Mouse (Mus musculus) midbrain, embryonic 13.5 days (tissue): Measurements from ENCODE around the gene H2afy2. TPM values are rescaled to one million over a fixed set of nuclear protein-coding genes. Genes with fewer than 3 reads are reported as not detected.

ENCODE experiments used
- ATAC-seq: fragments of 200-750 bp; cut with Nextera tagmentation; 2 replicates; pipeline ENCODE4 v1.8.0; 2017; ENCODE audit warnings: mild to moderate bottlenecking, moderate TSS enrichment, moderate library complexity
- H3K27ac ChIP-seq: fragments of 300-500 bp; sonication (generic); 2 replicates; pipeline ENCODE4 v1.5.1; 2015; ENCODE audit warnings: inconsistent platforms, mild to moderate bottlenecking, moderate library complexity
- H3K27me3 ChIP-seq: fragments of 300-500 bp; sonication (generic); 2 replicates; pipeline ENCODE4 v1.6.1; 2015; ENCODE audit warnings: mild to moderate bottlenecking, inconsistent platforms
- H3K36me3 ChIP-seq: fragments of 300-500 bp; sonication (generic); 2 replicates; pipeline ENCODE4 v1.6.1; 2015; ENCODE audit warnings: mild to moderate bottlenecking, inconsistent platforms
- H3K4me1 ChIP-seq: fragments of 300-500 bp; sonication (generic); replicated peaks from 2 replicates; pipeline ENCODE4 v1.6.1; 2015; ENCODE audit warnings: inconsistent platforms
- H3K4me2 ChIP-seq: fragments of 300-500 bp; sonication (generic); replicated peaks from 2 replicates; pipeline ENCODE4 v1.6.1; 2015; ENCODE audit warnings: moderate library complexity, mild to moderate bottlenecking, inconsistent platforms
- H3K4me3 ChIP-seq: fragments of 300-500 bp; sonication (generic); replicated peaks from 2 replicates; pipeline ENCODE4 v1.5.1; 2015; ENCODE audit warnings: mild to moderate bottlenecking, inconsistent platforms
- H3K9ac ChIP-seq: fragments of 300-500 bp; sonication (generic); replicated peaks from 2 replicates; pipeline ENCODE4 v1.6.1; 2015; ENCODE audit warnings: mild to moderate bottlenecking, inconsistent platforms
- H3K9me3 ChIP-seq: fragments of 300-500 bp; sonication (generic); 2 replicates; pipeline ENCODE4 v1.6.1; 2016; ENCODE audit warnings: mild to moderate bottlenecking, inconsistent platforms
- WGBS: fragments of 180-500 bp; shearing (Covaris S2); methylation state at CpG from one replicate; pipeline ENCODE4 v1.1.7; 2015; 5-methylcytosine and 5-hydroxymethylcytosine counted together
- polyA plus RNA-seq: library from polyadenylated mRNA; unstranded; fragments of >200 nt; fragmentation: Nextera tagmentation; extraction: Ambion mirVana; gene quantifications from 2 replicates; pipeline ENCODE4 v1.2.1, GENCODE M21; 2015

The H2afy2 gene
- polyA plus RNA-seq = 350 and 366 TPM in 2 replicates

GRCm38 (mm10) chr10:61783621-61784251 is at the start of gene H2afy2:
Gene H2afy2 (minus strand): TSS chr10:61784147.
- WGBS = under 1% methylated on average over 50 of the region's 50 CpGs
- ATAC-seq = peak; percentile 92
- H3K4me3 ChIP-seq = peak within 1 kb of the TSS; percentile 90
- no peaks in the 10 kb centered on the region for H3K27me3 ChIP-seq
- H3K9ac ChIP-seq = peak within 1 kb of the TSS; percentile 99
- H3K36me3 ChIP-seq = no peaks in the 10 kb centered on the region
- peak within 1 kb of the TSS; percentile 67 for H3K4me2 ChIP-seq
- no peaks in the 10 kb centered on the region for H3K9me3 ChIP-seq
- peak within 1 kb of the TSS; percentile 100 for H3K27ac ChIP-seq
- H3K4me1 ChIP-seq = peaks cover 28% of the 10 kb centered on the region

- 0 out of 2 replicates have a peak, but pooled peaks cover 5% of the 10 kb centered on the region for H3K27me3 ChIP-seq
- H3K9ac ChIP-seq = no peak overlapping the region
- no peaks in the 10 kb centered on the region for H3K9me3 ChIP-seq
- no peak overlapping the region for H3K4me3 ChIP-seq
- no peak overlapping the region for H3K27ac ChIP-seq
- H3K36me3 ChIP-seq = no peaks in the 10 kb centered on the region
- no peak for ATAC-seq
- WGBS = 91% methylated on average over 11 of the region's 11 CpGs
- no peaks in the 10 kb centered on the region for H3K4me1 ChIP-seq
- H3K4me2 ChIP-seq = no peak overlapping the region
Observed at GRCm38 (mm10) chr10:61832713-61833112, 48.8 kb upstream of the H2afy2 start.

GRCm38 (mm10) chr10:61831741-61832140 is 47.8 kb upstream of the H2afy2 start:
- 97% methylated on average over 6 of the region's 6 CpGs for WGBS
- 0 out of 2 replicates have a peak, but pooled peaks cover 5% of the 10 kb centered on the region for H3K27me3 ChIP-seq
- no peak overlapping the region for H3K4me2 ChIP-seq
- peaks cover 9% of the 10 kb centered on the region; the same call in 1 of the 2 replicates for H3K4me1 ChIP-seq
- no peak overlapping the region for H3K4me3 ChIP-seq
- no peak overlapping the region for H3K27ac ChIP-seq
- no peaks in the 10 kb centered on the region for H3K9me3 ChIP-seq
- H3K9ac ChIP-seq = no peak overlapping the region
- no peaks in the 10 kb centered on the region for H3K36me3 ChIP-seq
- no peak for ATAC-seq

GRCm38 (mm10) chr10:61831251-61831650 is 47.3 kb upstream of the H2afy2 start:
- no peak overlapping the region for H3K4me3 ChIP-seq
- H3K9me3 ChIP-seq = no peaks in the 10 kb centered on the region
- no peak overlapping the region for H3K4me2 ChIP-seq
- 0 out of 2 replicates have a peak, but pooled peaks cover 5% of the 10 kb centered on the region for H3K27me3 ChIP-seq
- WGBS = 84% methylated on average over 12 of the region's 12 CpGs
- no peak overlapping the region for H3K9ac ChIP-seq
- H3K4me1 ChIP-seq = peaks cover 10% of the 10 kb centered on the region; the same call in 1 of the 2 replicates
- H3K27ac ChIP-seq = no peak overlapping the region
- no peak for ATAC-seq
- H3K36me3 ChIP-seq = no peaks in the 10 kb centered on the region

- H3K4me1 ChIP-seq = peaks cover 10% of the 10 kb centered on the region; the same call in 1 of the 2 replicates
Observed at GRCm38 (mm10) chr10:61830817-61831216, 46.9 kb upstream of the H2afy2 start.

GRCm38 (mm10) chr10:61829046-61829445 is 45.1 kb upstream of the H2afy2 start:
- ATAC-seq = no peak
- Histone ChIP-seq H3K9me3 (no peaks in the 10 kb centered on the region), H3K4me3 (no peak overlapping the region), H3K36me3 (no peaks in the 10 kb centered on the region), H3K9ac (no peak overlapping the region), H3K27me3 (0 out of 2 replicates have a peak, but pooled peaks cover 5% of the 10 kb centered on the region), H3K4me2 (no peak overlapping the region), H3K27ac (no peak overlapping the region), H3K4me1 (peaks cover 10% of the 10 kb centered on the region; the same call in 1 of the 2 replicates)
- 62% methylated on average over 4 of the region's 4 CpGs for WGBS

More at GRCm38 (mm10) chr10:61830817-61831216, 46.9 kb upstream of the H2afy2 start:
- H3K4me3 ChIP-seq = no peak overlapping the region
- no peak overlapping the region for H3K4me2 ChIP-seq
- 61% methylated on average over 9 of the region's 9 CpGs for WGBS
- no peaks in the 10 kb centered on the region for H3K9me3 ChIP-seq
- H3K27ac ChIP-seq = no peak overlapping the region
- H3K9ac ChIP-seq = no peak overlapping the region
- no peaks in the 10 kb centered on the region for H3K36me3 ChIP-seq
- ATAC-seq = no peak
- 0 out of 2 replicates have a peak, but pooled peaks cover 5% of the 10 kb centered on the region for H3K27me3 ChIP-seq

GRCm38 (mm10) chr10:61827950-61828936 is 44.3 kb upstream of the H2afy2 start:
- H3K27me3 ChIP-seq = 0 out of 2 replicates have a peak, but pooled peaks cover 5% of the 10 kb centered on the region
- peaks cover 10% of the 10 kb centered on the region; the same call in 1 of the 2 replicates for H3K4me1 ChIP-seq
- no peak overlapping the region for H3K9ac ChIP-seq
- 90% methylated on average over 32 of the region's 32 CpGs for WGBS
- no peaks in the 10 kb centered on the region for H3K9me3 ChIP-seq
- H3K4me3 ChIP-seq = no peak overlapping the region
- no peak overlapping the region for H3K4me2 ChIP-seq
- no peak overlapping the region for H3K27ac ChIP-seq
- no peaks in the 10 kb centered on the region for H3K36me3 ChIP-seq
- no peak for ATAC-seq

GRCm38 (mm10) chr10:61826753-61827435 is 42.9 kb upstream of the H2afy2 start:
- Histone ChIP-seq H3K9me3 (no peaks in the 10 kb centered on the region), H3K4me2 (no peak overlapping the region), H3K4me1 (peaks cover 10% of the 10 kb centered on the region; the same call in 1 of the 2 replicates), H3K4me3 (no peak overlapping the region), H3K9ac (no peak overlapping the region), H3K36me3 (no peaks in the 10 kb centered on the region), H3K27me3 (0 out of 2 replicates have a peak, but pooled peaks cover 5% of the 10 kb centered on the region), H3K27ac (no peak overlapping the region)
- 11% methylated on average over 16 of the region's 16 CpGs for WGBS
- no peak for ATAC-seq

GRCm38 (mm10) chr10:61825979-61826752 is 42.2 kb upstream of the H2afy2 start:
- no peak overlapping the region for H3K4me2 ChIP-seq
- H3K9me3 ChIP-seq = no peaks in the 10 kb centered on the region
- H3K36me3 ChIP-seq = no peaks in the 10 kb centered on the region
- H3K4me3 ChIP-seq = no peak overlapping the region
- no peak overlapping the region for H3K27ac ChIP-seq
- ATAC-seq = no peak
- 78% methylated on average over 13 of the region's 13 CpGs for WGBS
- peaks cover 10% of the 10 kb centered on the region; the same call in 1 of the 2 replicates for H3K4me1 ChIP-seq
- 0 out of 2 replicates have a peak, but pooled peaks cover 2% of the 10 kb centered on the region for H3K27me3 ChIP-seq
- H3K9ac ChIP-seq = no peak overlapping the region

GRCm38 (mm10) chr10:61825536-61825935 is 41.6 kb upstream of the H2afy2 start:
- Histone ChIP-seq H3K27ac (no peak overlapping the region), H3K36me3 (no peaks in the 10 kb centered on the region), H3K4me3 (no peak overlapping the region), H3K9me3 (no peaks in the 10 kb centered on the region), H3K4me1 (peaks cover 10% of the 10 kb centered on the region; the same call in 1 of the 2 replicates), H3K27me3 (0 out of 2 replicates have a peak, but pooled peaks cover 2% of the 10 kb centered on the region), H3K9ac (no peak overlapping the region), H3K4me2 (no peak overlapping the region)
- 51% methylated on average over 5 of the region's 5 CpGs for WGBS
- ATAC-seq = no peak

GRCm38 (mm10) chr10:61823731-61824115 is 39.8 kb upstream of the H2afy2 start:
- H3K9ac ChIP-seq = no peak overlapping the region
- ATAC-seq = no peak
- H3K27ac ChIP-seq = no peak overlapping the region
- no peaks in the 10 kb centered on the region for H3K36me3 ChIP-seq
- H3K4me2 ChIP-seq = no peak overlapping the region
- no peaks in the 10 kb centered on the region for H3K9me3 ChIP-seq
- 88% methylated on average over 4 of the region's 4 CpGs for WGBS
- peaks cover 10% of the 10 kb centered on the region; the same call in 1 of the 2 replicates for H3K4me1 ChIP-seq
- no peaks in the 10 kb centered on the region for H3K27me3 ChIP-seq
- H3K4me3 ChIP-seq = no peak overlapping the region
